Mouse (Mus musculus) hindbrain, postnatal 0 days (tissue): ENCODE measurements at regions not wholly inside any gene's neighbourhood (a gene's known extent, or its start where the extent isn't known, plus 50 kb on each side); places are given as distances from the start of the nearest gene placed in this dataset.

ENCODE experiments used
- ATAC-seq: fragments of 200-750 bp; cut with Nextera tagmentation; 2 replicates; pipeline ENCODE4 v1.8.0; 2017; ENCODE audit warnings: mild to moderate bottlenecking, moderate TSS enrichment, moderate library complexity
- DNase-seq: peaks from one replicate; pipeline ENCODE4 v3.0.0-alpha.2; 2015; ENCODE audit warnings: low spot score
- H3K27ac ChIP-seq: fragments of 300-500 bp; sonication (generic); 2 replicates; pipeline ENCODE4 v1.5.1; 2014; ENCODE audit warnings: mild to moderate bottlenecking
- H3K27me3 ChIP-seq: fragments of 300-500 bp; sonication (generic); 2 replicates; pipeline ENCODE4 v1.6.1; 2014; ENCODE audit warnings: low read length, mixed read lengths; ENCODE audit not compliant: insufficient read depth
- H3K36me3 ChIP-seq: fragments of 300-500 bp; sonication (generic); 2 replicates; pipeline ENCODE4 v1.6.1; 2014; ENCODE audit warnings: low read length, mixed read lengths; ENCODE audit not compliant: insufficient read depth
- H3K4me1 ChIP-seq: fragments of 300-500 bp; sonication (generic); 2 replicates; pipeline ENCODE4 v1.6.1; 2014; ENCODE audit warnings: antibody characterized with exemption, low read length, mixed read lengths; ENCODE audit not compliant: insufficient read depth
- H3K4me2 ChIP-seq: fragments of 300-500 bp; sonication (generic); 2 replicates; pipeline ENCODE4 v1.6.1; 2014; ENCODE audit warnings: low read depth, mild to moderate bottlenecking, low read length, moderate library complexity, mixed read lengths
- H3K4me3 ChIP-seq: fragments of 300-500 bp; sonication (generic); 2 replicates; pipeline ENCODE4 v1.5.1; 2014; ENCODE audit warnings: low read length
- H3K9ac ChIP-seq: fragments of 300-500 bp; sonication (generic); replicated peaks from 2 replicates; pipeline ENCODE4 v1.6.1; 2014; ENCODE audit warnings: mild to moderate bottlenecking, low read length, moderate library complexity, mixed read lengths
- H3K9me3 ChIP-seq: fragments of 300-500 bp; sonication (generic); 2 replicates; pipeline ENCODE4 v1.6.1; 2016; ENCODE audit warnings: low read length, mixed read lengths
- CTCF ChIP-seq: IDR thresholded peaks from 2 replicates; pipeline ENCODE4 v1.5.1; 2016; ENCODE audit warnings: antibody characterized with exemption, control low read depth, low read depth
- WGBS: fragments of 180-500 bp; shearing (Covaris S2); extraction: QIAGEN DNeasy Blood & Tissue Kit; methylation state at CpG from one replicate; pipeline ENCODE4 v1.1.7; 2014; 5-methylcytosine and 5-hydroxymethylcytosine counted together

- no peaks in the 10 kb centered on the region for H3K36me3 ChIP-seq
- H3K9me3 ChIP-seq: no peaks in the 10 kb centered on the region
- DNase-seq (no peak), ATAC-seq (no peak)
- no peaks in the 10 kb centered on the region for H3K27me3 ChIP-seq
- H3K9ac ChIP-seq: no peak overlapping the region
- WGBS: 74% methylated on average over 2 of the region's 2 CpGs
- TF ChIP-seq CTCF: no peak
- H3K27ac ChIP-seq: no peak overlapping the region
- no peaks in the 10 kb centered on the region for H3K4me1 ChIP-seq
- no peak overlapping the region for H3K4me3 ChIP-seq
- no peak overlapping the region for H3K4me2 ChIP-seq
Observed at GRCm38 (mm10) chr17:51542544-51542943, 290.5 kb downstream of the Satb1 start.

- peak overlapping the region; percentile 24 for H3K4me3 ChIP-seq
- WGBS: 31% methylated on average over 10 of the region's 10 CpGs
- no peak overlapping the region for H3K9ac ChIP-seq
- peaks cover 3% of the 10 kb centered on the region for H3K4me1 ChIP-seq
- H3K27me3 ChIP-seq: no peaks in the 10 kb centered on the region
- ATAC-seq (peak; percentile 58; the same call in 1 of the 2 replicates), DNase-seq (peak; percentile 32)
- no peak overlapping the region for H3K27ac ChIP-seq
- no peaks in the 10 kb centered on the region for H3K9me3 ChIP-seq
- peak overlapping the region; percentile 52 for H3K4me2 ChIP-seq
- no peaks in the 10 kb centered on the region for H3K36me3 ChIP-seq
- no peak for TF ChIP-seq CTCF
Observed at GRCm38 (mm10) chr17:51534678-51535077, 298.4 kb downstream of the Satb1 start.

DNA sequence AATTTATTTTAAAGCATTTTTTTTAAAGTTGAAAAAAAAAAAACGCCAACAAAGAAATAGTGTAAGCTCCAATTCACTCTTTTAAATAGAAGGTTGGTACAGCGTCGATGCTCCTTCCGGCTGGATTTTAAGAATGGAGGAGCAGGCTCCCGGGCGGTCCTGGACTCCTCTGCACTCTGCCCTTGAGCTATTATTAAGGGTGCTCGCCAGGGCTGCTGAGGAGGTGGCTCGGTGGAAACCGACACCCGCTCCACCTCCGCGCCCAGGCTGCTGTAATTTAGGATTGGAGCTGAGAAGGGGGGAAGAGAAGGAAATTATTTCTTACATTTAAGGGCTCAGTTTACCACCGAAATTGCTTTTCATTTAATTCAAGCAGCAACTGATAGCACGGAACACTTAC, 298.8 kb downstream of the Satb1 start:
- ATAC-seq (no peak), DNase-seq (no peak)
- H3K27ac ChIP-seq: no peak overlapping the region
- no peak for TF ChIP-seq CTCF
- WGBS: 27% methylated on average over 14 of the region's 14 CpGs
- H3K36me3 ChIP-seq: no peaks in the 10 kb centered on the region
- H3K9me3 ChIP-seq: no peaks in the 10 kb centered on the region
- peaks cover 3% of the 10 kb centered on the region for H3K4me1 ChIP-seq
- peak overlapping the region; percentile 52 for H3K4me2 ChIP-seq
- 0 out of 2 replicates have a peak overlapping the region, but pooled peaks have one; percentile 10 for H3K9ac ChIP-seq
- peak overlapping the region; percentile 24 for H3K4me3 ChIP-seq
- no peaks in the 10 kb centered on the region for H3K27me3 ChIP-seq

DNA sequence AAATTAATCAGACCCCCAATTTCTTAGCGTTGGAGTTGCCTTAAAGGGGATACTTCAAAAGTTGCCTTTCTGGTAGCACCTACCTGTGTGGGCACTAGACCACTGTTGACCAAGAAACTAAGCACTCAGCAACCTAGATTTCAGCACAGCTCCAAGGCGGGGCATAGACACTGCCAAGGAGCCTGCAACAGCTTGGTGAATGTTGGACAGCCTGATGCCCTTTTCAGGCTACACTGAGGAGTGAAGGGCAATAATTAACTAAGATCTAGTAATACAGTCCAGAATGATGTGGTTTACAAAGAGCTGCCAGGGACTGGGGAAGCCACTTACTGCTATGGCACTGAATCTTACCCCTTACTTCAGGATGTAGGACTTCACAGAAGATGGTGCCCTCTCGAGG, 304.9 kb downstream of the Satb1 start:
- no peak overlapping the region for H3K27ac ChIP-seq
- H3K27me3 ChIP-seq: no peaks in the 10 kb centered on the region
- H3K4me2 ChIP-seq: no peak overlapping the region
- TF ChIP-seq CTCF: no peak
- H3K9ac ChIP-seq: no peak overlapping the region
- no peaks in the 10 kb centered on the region for H3K36me3 ChIP-seq
- no peaks in the 10 kb centered on the region for H3K9me3 ChIP-seq
- no peaks in the 10 kb centered on the region for H3K4me1 ChIP-seq
- H3K4me3 ChIP-seq: no peak overlapping the region
- WGBS: 86% methylated on average over 3 of the region's 3 CpGs
- ATAC-seq (no peak), DNase-seq (no peak)

DNA sequence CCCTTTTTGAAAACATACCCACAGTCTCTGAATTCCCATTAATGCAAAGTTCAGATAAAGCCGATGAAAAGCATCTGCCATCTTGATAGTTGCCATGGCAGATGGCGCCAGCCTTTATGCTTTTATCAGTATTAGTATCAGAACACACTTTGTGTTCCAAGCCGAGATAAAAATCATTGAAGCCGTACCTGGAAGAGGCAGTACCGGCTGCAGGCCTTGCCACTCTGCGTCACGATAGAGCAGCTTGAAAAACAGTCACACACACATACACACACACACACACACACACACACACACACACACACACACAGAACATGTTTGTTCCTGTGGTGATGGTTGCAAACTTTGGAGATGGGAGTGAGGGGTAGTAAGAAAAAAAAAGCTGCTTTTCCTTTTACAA, 306.2 kb downstream of the Satb1 start:
- Histone ChIP-seq H3K27me3 (no peaks in the 10 kb centered on the region), H3K36me3 (no peaks in the 10 kb centered on the region), H3K4me2 (no peak overlapping the region), H3K4me1 (no peaks in the 10 kb centered on the region), H3K4me3 (no peak overlapping the region), H3K27ac (no peak overlapping the region), H3K9me3 (no peaks in the 10 kb centered on the region), H3K9ac (no peak overlapping the region)
- no peak for ATAC-seq
- no peak for DNase-seq
- no peak for TF ChIP-seq CTCF
- WGBS: 66% methylated on average over 7 of the region's 7 CpGs

- no peaks in the 10 kb centered on the region for H3K4me1 ChIP-seq
- no peak overlapping the region for H3K9ac ChIP-seq
- no peak overlapping the region for H3K4me2 ChIP-seq
- no peaks in the 10 kb centered on the region for H3K36me3 ChIP-seq
- H3K9me3 ChIP-seq: no peaks in the 10 kb centered on the region
- no peak overlapping the region for H3K4me3 ChIP-seq
- no peak for TF ChIP-seq CTCF
- H3K27me3 ChIP-seq: no peaks in the 10 kb centered on the region
- ATAC-seq: no peak
- 24% methylated on average over 5 of the region's 5 CpGs for WGBS
- DNase-seq: no peak
- no peak overlapping the region for H3K27ac ChIP-seq
Observed at GRCm38 (mm10) chr17:51526464-51526863, 306.6 kb downstream of the Satb1 start.

- Histone ChIP-seq H3K9me3 (no peaks in the 10 kb centered on the region), H3K4me1 (no peaks in the 10 kb centered on the region), H3K4me2 (no peak overlapping the region), H3K27ac (no peak overlapping the region), H3K4me3 (no peak overlapping the region), H3K9ac (no peak overlapping the region), H3K36me3 (no peaks in the 10 kb centered on the region), H3K27me3 (no peaks in the 10 kb centered on the region)
- no peak for TF ChIP-seq CTCF
- WGBS: 57% methylated on average over 4 of the region's 4 CpGs
- no peak for DNase-seq
- ATAC-seq: no peak
Observed at GRCm38 (mm10) chr17:51526021-51526420, 307.1 kb downstream of the Satb1 start.
